Mouse (Mus musculus) kidney, adult 2 months (tissue): Measurements from ENCODE around the gene Olfr943. TPM values are rescaled to one million over a fixed set of nuclear protein-coding genes. Genes with fewer than 3 reads are reported as not detected.

ENCODE experiments used
- DNase-seq: peaks from one replicate; pipeline ENCODE4 v3.0.0; 2021
- H3K27ac ChIP-seq: fragments of 200-500 bp; 2 replicates; pipeline ENCODE4 v1.5.1; 2012; ENCODE audit warnings: low read depth, low read length, control low read depth, inconsistent platforms; ENCODE audit not compliant: insufficient read depth
- H3K27me3 ChIP-seq: fragments of 200-500 bp; replicated peaks from 2 replicates; pipeline ENCODE4 v1.6.1; 2012; ENCODE audit warnings: mild to moderate bottlenecking, moderate library complexity, low read length, inconsistent platforms; ENCODE audit not compliant: control insufficient read depth, insufficient read depth
- H3K36me3 ChIP-seq: fragments of 200-500 bp; 2 replicates; pipeline ENCODE4 v1.6.1; 2012; ENCODE audit warnings: mild to moderate bottlenecking, moderate library complexity, low read length, inconsistent platforms; ENCODE audit not compliant: control insufficient read depth, insufficient read depth
- H3K4me1 ChIP-seq: fragments of 200-500 bp; 2 replicates; pipeline ENCODE4 v1.6.1; 2011; ENCODE audit warnings: low read length; ENCODE audit not compliant: control insufficient read depth, insufficient read depth
- H3K4me3 ChIP-seq: fragments of 200-500 bp; 2 replicates; pipeline ENCODE4 v1.5.1; 2011; ENCODE audit warnings: mild to moderate bottlenecking, low read depth, low read length, control low read depth; ENCODE audit not compliant: insufficient read depth
- CTCF ChIP-seq: fragments of 200-500 bp; conservative IDR thresholded peaks from 2 replicates; pipeline ENCODE4 v1.5.1; 2011; ENCODE audit warnings: low read depth, mild to moderate bottlenecking, control low read depth, low read length, moderate library complexity, mixed read lengths; ENCODE audit not compliant: insufficient read depth, insufficient read length
- POLR2A ChIP-seq: fragments of 200-500 bp; IDR thresholded peaks from one replicate; pipeline ENCODE4 v1.6.1; 2011; ENCODE audit warnings: low read depth, low read length, control low read depth
- WGBS: fragments of 180-500 bp; shearing (Covaris S2); methylation state at CpG from one replicate; pipeline ENCODE4 v1.1.7; 2018; 5-methylcytosine and 5-hydroxymethylcytosine counted together
- polyA plus RNA-seq: library from polyadenylated mRNA; depleted of rRNA; stranded (reverse); fragments of >200 nt; gene quantifications from 2 replicates; pipeline ENCODE4 v1.2.3, GENCODE M21; 2012; rRNA removed

Olfr943 gene
- polyA plus RNA-seq: not detected in 2 replicates

- no peaks in the 10 kb centered on the region for H3K4me1 ChIP-seq
- H3K27me3 ChIP-seq: no peaks in the 10 kb centered on the region
- TF ChIP-seq POLR2A (no peak), CTCF (no peak)
- no peak within 1 kb of the TSS for H3K27ac ChIP-seq
- H3K36me3 ChIP-seq: no peaks in the 10 kb centered on the region
- no peak within 1 kb of the TSS for H3K4me3 ChIP-seq
- DNase-seq: no peak
- 90% methylated on average over 5 of the region's 5 CpGs for WGBS
These were observed at the start of gene Olfr943 for GRCm38 (mm10) chr9:39166004-39166403. Olfr943 (plus strand) TSS chr9:39166304.

- Histone ChIP-seq H3K4me3 (no peak overlapping the region), H3K27ac (no peak overlapping the region), H3K27me3 (no peaks in the 10 kb centered on the region), H3K36me3 (no peaks in the 10 kb centered on the region), H3K4me1 (no peaks in the 10 kb centered on the region)
- DNase-seq: no peak
- TF ChIP-seq POLR2A (no peak), CTCF (no peak)
- 92% methylated on average over 1 of the region's 1 CpGs for WGBS
These were observed 38.8 kb upstream of the Olfr943 start for GRCm38 (mm10) chr9:39127326-39127725.

GRCm38 (mm10) chr9:39127831-39128230 lies 38.3 kb upstream of the Olfr943 start, which contains the start of gene Olfr27:
Olfr27 (plus strand) TSS chr9:39128131.
- H3K27ac ChIP-seq: no peak within 1 kb of the TSS

GRCm38 (mm10) chr9:39152401-39152800 lies 13.7 kb upstream of the Olfr943 start:
- Histone ChIP-seq H3K27ac (no peak overlapping the region), H3K27me3 (no peaks in the 10 kb centered on the region), H3K4me1 (no peaks in the 10 kb centered on the region), H3K36me3 (no peaks in the 10 kb centered on the region), H3K4me3 (no peak overlapping the region)
- TF ChIP-seq CTCF (no peak), POLR2A (no peak)
- 60% methylated on average over 1 of the region's 1 CpGs for WGBS
- no peak for DNase-seq

More at GRCm38 (mm10) chr9:39127831-39128230, 38.3 kb upstream of the Olfr943 start, which contains the start of gene Olfr27:
- DNase-seq: no peak
- no peaks in the 10 kb centered on the region for H3K36me3 ChIP-seq
- H3K4me3 ChIP-seq: no peak within 1 kb of the TSS
- H3K4me1 ChIP-seq: no peaks in the 10 kb centered on the region
- no peak for TF ChIP-seq POLR2A
- TF ChIP-seq CTCF: no peak
- H3K27me3 ChIP-seq: no peaks in the 10 kb centered on the region

- TF ChIP-seq POLR2A: no peak
- TF ChIP-seq CTCF: no peak
- Histone ChIP-seq H3K4me3 (no peak within 1 kb of the TSS), H3K27ac (no peak within 1 kb of the TSS), H3K4me1 (no peaks in the 10 kb centered on the region), H3K36me3 (no peaks in the 10 kb centered on the region), H3K27me3 (no peaks in the 10 kb centered on the region)
- DNase-seq: no peak
These were observed 35.5 kb downstream of the Olfr943 start, which contains the start of gene Olfr944 for GRCm38 (mm10) chr9:39201620-39202019. Olfr944 (plus strand) TSS chr9:39201920.

Other genes with a start within 250 kb of the Olfr943 start
- not detected in 2 replicates for gene Olfr930, start 236.5 kb upstream of the Olfr943 start, polyA plus RNA-seq
- not detected in 2 replicates for gene Olfr933, start 194.0 kb upstream of the Olfr943 start, polyA plus RNA-seq
- not detected in 2 replicates for gene Olfr934, start 178.0 kb upstream of the Olfr943 start, polyA plus RNA-seq
- not detected in 2 replicates for gene Olfr935, start 166.6 kb upstream of the Olfr943 start, polyA plus RNA-seq
- not detected in 2 replicates for gene Olfr146, start 142.9 kb upstream of the Olfr943 start, polyA plus RNA-seq
- not detected in 2 replicates for gene Olfr937, start 101.4 kb upstream of the Olfr943 start, polyA plus RNA-seq
- gene Olfr938, start 87.4 kb upstream of the Olfr943 start, polyA plus RNA-seq: not detected in 2 replicates
- not detected in 2 replicates for gene Olfr27, start 38.2 kb upstream of the Olfr943 start, polyA plus RNA-seq
- not detected in 2 replicates for gene Olfr944, start 35.6 kb downstream of the Olfr943 start, polyA plus RNA-seq
- not detected in 2 replicates for gene Olfr1537, start 83.7 kb downstream of the Olfr943 start, polyA plus RNA-seq
- gene Olfr945, start 110.5 kb downstream of the Olfr943 start, polyA plus RNA-seq: not detected in 2 replicates
- gene Olfr948, start 159.7 kb downstream of the Olfr943 start, polyA plus RNA-seq: not detected in 2 replicates
- gene Olfr951, start 221.1 kb downstream of the Olfr943 start, polyA plus RNA-seq: not detected in 2 replicates